Comparison of ENCODE assay signal across 13 mouse cellular contexts in genomic region chr19:42725056-42725972, GRCm38 (mm10). TPM values are rescaled to one million over a fixed set of nuclear protein-coding genes. Genes with fewer than 3 reads are reported as not detected.
DNase-seq lines count a peak whose midpoint lies in the region; ATAC-seq and TF ChIP-seq lines count a peak whose summit lies in the region.
"Had no signal": no experiment of that assay in that cellular context is flagged by ENCODE, and none has a peak within 500 bp of the region (broad histone marks: within the 10 kb centered on the region; RNA-seq: fewer than 3 reads in every experiment).

No protein-coding gene starts in this region.

- no peak for TF ChIP-seq POLR2A in limb, embryonic 14.5 days (IDR thresholded peaks at IDR 0.05; ENCODE audit: borderline replicate concordance, extremely low read depth, insufficient read depth, insufficient read length)

- no peak overlapping the region for H3K27ac ChIP-seq in heart, embryonic 11.5 days (ENCODE audit: low read depth, low read length)
- 0 out of 2 replicates have a peak overlapping the region, but pooled peaks have one; percentile 40 for H3K27ac ChIP-seq in intestine, embryonic 15.5 days
- H3K27ac ChIP-seq in limb, embryonic 14.5 days (replicated peaks; ENCODE audit: low read depth, low read length) = no peak overlapping the region
- no peak overlapping the region for H3K27ac ChIP-seq in hindbrain, embryonic 16.5 days (ENCODE audit: low read depth, low read length)
- H3K27ac ChIP-seq: forebrain, embryonic 15.5 days; liver, embryonic 15.5 days; neural tube, embryonic 12.5 days had no signal

- no peak overlapping the region for H3K9ac ChIP-seq in heart, embryonic 11.5 days (ENCODE audit: low read depth, low read length)
- H3K9ac ChIP-seq in intestine, embryonic 15.5 days = 0 out of 2 replicates have a peak overlapping the region, but pooled peaks have one; percentile 5
- no peak overlapping the region for H3K9ac ChIP-seq in limb, embryonic 14.5 days (ENCODE audit: low read depth, low read length, severe bottlenecking)
- H3K9ac ChIP-seq in hindbrain, embryonic 16.5 days (ENCODE audit: low read depth, low read length) = no peak overlapping the region
- H3K9ac ChIP-seq: forebrain, embryonic 15.5 days; liver, embryonic 15.5 days; neural tube, embryonic 12.5 days had no signal

- peak; percentile 95 for DNase-seq in heart, adult 11 months
- peak; percentile 56 for DNase-seq in embryo, embryonic 11 days
- peak; percentile 28 for DNase-seq in limb, embryonic 14.5 days (ENCODE audit: low spot score)
- no peak for DNase-seq in layer of hippocampus, adult 11-12 months (ENCODE audit: low spot score)
- DNase-seq in gastrocnemius, adult 8-10 months (ENCODE audit: low spot score in 2 of 2) = no peak
- DNase-seq: B cell, adult 2 months; cerebellum, adult 8-10 months had no signal

- H3K9me3 ChIP-seq in heart, embryonic 11.5 days (replicated peaks; ENCODE audit: control insufficient read depth, low read length) = no peaks in the 10 kb centered on the region
- no peaks in the 10 kb centered on the region for H3K9me3 ChIP-seq in intestine, embryonic 15.5 days
- H3K9me3 ChIP-seq in limb, embryonic 14.5 days (ENCODE audit: control insufficient read depth, low read length) = no peaks in the 10 kb centered on the region
- no peaks in the 10 kb centered on the region for H3K9me3 ChIP-seq in hindbrain, embryonic 16.5 days (ENCODE audit: control insufficient read depth, low read length)
- H3K9me3 ChIP-seq: forebrain, embryonic 15.5 days; liver, embryonic 15.5 days; neural tube, embryonic 12.5 days had no signal

- peaks cover 5% of the 10 kb centered on the region for H3K4me1 ChIP-seq in heart, embryonic 11.5 days (ENCODE audit: control insufficient read depth, insufficient read depth, low read length)
- peaks cover 41% of the 10 kb centered on the region for H3K4me1 ChIP-seq in intestine, embryonic 15.5 days (replicated peaks)
- H3K4me1 ChIP-seq in limb, embryonic 14.5 days (ENCODE audit: control insufficient read depth, insufficient read depth, low read length) = peaks cover 23% of the 10 kb centered on the region
- no peaks in the 10 kb centered on the region; the same call in 1 of the 2 replicates for H3K4me1 ChIP-seq in hindbrain, embryonic 16.5 days (ENCODE audit: control insufficient read depth, insufficient read depth, low read depth, low read length)

- H3K27me3 ChIP-seq in heart, embryonic 11.5 days (ENCODE audit: control insufficient read depth, insufficient read depth, low read length) = no peaks in the 10 kb centered on the region
- H3K27me3 ChIP-seq in intestine, embryonic 15.5 days (replicated peaks) = no peaks in the 10 kb centered on the region
- no peaks in the 10 kb centered on the region for H3K27me3 ChIP-seq in limb, embryonic 14.5 days (ENCODE audit: control insufficient read depth, insufficient read depth, low read length)
- no peaks in the 10 kb centered on the region for H3K27me3 ChIP-seq in hindbrain, embryonic 16.5 days (replicated peaks; ENCODE audit: control insufficient read depth, insufficient read depth, low read length)
- H3K27me3 ChIP-seq: forebrain, embryonic 15.5 days; liver, embryonic 15.5 days; neural tube, embryonic 12.5 days had no signal

- no peaks in the 10 kb centered on the region for H3K36me3 ChIP-seq in heart, embryonic 11.5 days (ENCODE audit: control insufficient read depth, insufficient read depth, low read length)
- no peaks in the 10 kb centered on the region for H3K36me3 ChIP-seq in intestine, embryonic 15.5 days
- H3K36me3 ChIP-seq in limb, embryonic 14.5 days (ENCODE audit: control insufficient read depth, insufficient read depth, low read length) = no peaks in the 10 kb centered on the region
- no peaks in the 10 kb centered on the region for H3K36me3 ChIP-seq in hindbrain, embryonic 16.5 days (ENCODE audit: control insufficient read depth, insufficient read depth, low read length)
- H3K36me3 ChIP-seq: forebrain, embryonic 15.5 days; liver, embryonic 15.5 days; neural tube, embryonic 12.5 days had no signal

- ATAC-seq in heart, embryonic 11.5 days (replicated peaks; ENCODE audit: insufficient number of reproducible peaks, low FRiP score, low TSS enrichment) = no peak
- peak; percentile 35; the same call in 1 of the 2 replicates for ATAC-seq in intestine, embryonic 15.5 days
- ATAC-seq in limb, embryonic 14.5 days (ENCODE audit: low FRiP score, low read depth) = peak; percentile 64
- no peak for ATAC-seq in hindbrain, embryonic 16.5 days
- ATAC-seq: forebrain, embryonic 15.5 days had no signal

- no peak overlapping the region for H3K4me2 ChIP-seq in heart, embryonic 11.5 days
- H3K4me2 ChIP-seq in intestine, embryonic 15.5 days (replicated peaks) = 0 out of 2 replicates have a peak overlapping the region, but pooled peaks have one; percentile 9
- H3K4me2 ChIP-seq in limb, embryonic 14.5 days (replicated peaks; ENCODE audit: low read depth, low read length, severe bottlenecking) = no peak overlapping the region
- H3K4me2 ChIP-seq in hindbrain, embryonic 16.5 days (ENCODE audit: low read length) = no peak overlapping the region
- H3K4me2 ChIP-seq: forebrain, embryonic 15.5 days; liver, embryonic 15.5 days; neural tube, embryonic 12.5 days had no signal

- WGBS in heart, embryonic 11.5 days (ENCODE audit: insufficient replicate concordance) = 56% methylated on average over 16 of the region's 16 CpGs
- WGBS in intestine, embryonic 15.5 days = 40% methylated on average over 16 of the region's 16 CpGs
- 21% methylated on average over 16 of the region's 16 CpGs for WGBS in limb, embryonic 14.5 days
- WGBS in hindbrain, embryonic 16.5 days = 72% methylated on average over 16 of the region's 16 CpGs

- no peak overlapping the region for H3K4me3 ChIP-seq in heart, embryonic 11.5 days (ENCODE audit: low read depth, low read length)
- H3K4me3 ChIP-seq in intestine, embryonic 15.5 days (replicated peaks) = no peak overlapping the region
- no peak overlapping the region for H3K4me3 ChIP-seq in limb, embryonic 14.5 days (replicated peaks; ENCODE audit: low read length)
- no peak overlapping the region for H3K4me3 ChIP-seq in hindbrain, embryonic 16.5 days (ENCODE audit: low read length)
- H3K4me3 ChIP-seq: forebrain, embryonic 15.5 days; liver, embryonic 15.5 days; neural tube, embryonic 12.5 days had no signal

RNA-seq across cellular contexts. Expression of gene Pyroxd2, which starts 27.3 kb away (rescaled TPM):
- 2.3 TPM in 2 replicates for polyA plus RNA-seq in heart, embryonic 11.5 days (2014; fragmentation: Nextera tagmentation; extraction: Ambion mirVana)
- polyA plus RNA-seq in intestine, embryonic 15.5 days (2015; fragmentation: Nextera tagmentation; extraction: Ambion mirVana) = 5.9 and 6.3 TPM in 2 replicates
- polyA plus RNA-seq in limb, embryonic 14.5 days (2012; rRNA removed) = 6.5 and 7.7 TPM in 2 replicates
- polyA plus RNA-seq in limb, embryonic 14.5 days (2014; fragmentation: Nextera tagmentation; extraction: Ambion mirVana) = 2.4 and 2.9 TPM in 2 replicates
- polyA plus RNA-seq in hindbrain, embryonic 16.5 days (2015; fragmentation: Nextera tagmentation; extraction: Ambion mirVana) = 2.5 and 3.0 TPM in 2 replicates
- 1 to 10 TPM in 1 of 4 experiments, under 1 TPM in 3; 0.53 to 1.2 (median 0.87) TPM for total RNA-seq in gastrocnemius, adult 8-10 months (2022)

RNA-seq across cellular contexts. Expression of gene Hps1, which starts 54.5 kb away (rescaled TPM):
- 8.1 and 8.2 TPM in 2 replicates for polyA plus RNA-seq in heart, embryonic 11.5 days (2014; fragmentation: Nextera tagmentation; extraction: Ambion mirVana)
- 16.7 and 17.0 TPM in 2 replicates for polyA plus RNA-seq in intestine, embryonic 15.5 days (2015; fragmentation: Nextera tagmentation; extraction: Ambion mirVana)
- 20.9 and 25.5 TPM in 2 replicates for polyA plus RNA-seq in limb, embryonic 14.5 days (2012; rRNA removed)
- 12.0 and 12.9 TPM in 2 replicates for polyA plus RNA-seq in limb, embryonic 14.5 days (2014; fragmentation: Nextera tagmentation; extraction: Ambion mirVana)
- 9.3 and 10.6 TPM in 2 replicates for polyA plus RNA-seq in hindbrain, embryonic 16.5 days (2015; fragmentation: Nextera tagmentation; extraction: Ambion mirVana)
- total RNA-seq in gastrocnemius, adult 8-10 months (2022) = 1 to 10 TPM in 1 of 4 experiments, under 1 TPM in 3; 0.46 to 1.0 (median 0.86) TPM

Comparison
In these comparisons a context has a peak if more than half of its experiments do, and no peak if none do; other contexts are left out.
1. DNase-seq: peak in heart, adult 11 months (single experiment), embryo, embryonic 11 days (single experiment) and limb, embryonic 14.5 days (single experiment); none in layer of hippocampus, adult 11-12 months (single experiment) and gastrocnemius, adult 8-10 months (0 of 2).
2. ATAC-seq: peak in intestine, embryonic 15.5 days (single experiment) and limb, embryonic 14.5 days (single experiment); none in heart, embryonic 11.5 days (single experiment) and hindbrain, embryonic 16.5 days (single experiment).